Mouse (Mus musculus) left cerebral cortex, adult 18-20 months (tissue): ENCODE results near the gene Grik4. TPM values are rescaled to one million over a fixed set of nuclear protein-coding genes. Genes with fewer than 3 reads are reported as not detected.

Source experiments
- DNase-seq, 2 experiments: peaks; one replicate each; pipeline ENCODE4 v3.0.0; 2021 to 2022; ENCODE audit warnings: low spot score in 2 of 2, mixed read lengths in 1 of 2
- total RNA-seq, 2 experiments: library from RNA; stranded (reverse); gene quantifications; 2 replicates each; pipeline ENCODE4 v1.2.3; 2021

Grik4 gene
- total RNA-seq, 2 experiments from 2014 or later: 17.2 to 18.2 TPM

- no peak for DNase-seq
Observed at GRCm38 (mm10) chr9:42906995-42907394, 37.3 kb downstream of the Grik4 start.

- peak in 1 of 2 experiments; percentile 19 for DNase-seq
Observed at GRCm38 (mm10) chr9:42898091-42898591, 46.2 kb downstream of the Grik4 start.

GRCm38 (mm10) chr9:42897361-42898051 lies 46.8 kb downstream of the Grik4 start:
- peak; percentile 64 to 75 for DNase-seq

GRCm38 (mm10) chr9:42896421-42897210 lies 47.7 kb downstream of the Grik4 start:
- DNase-seq: no peak

GRCm38 (mm10) chr9:42892765-42893164 lies 51.5 kb downstream of the Grik4 start:
- DNase-seq: no peak

GRCm38 (mm10) chr9:42887930-42888329 lies 56.4 kb downstream of the Grik4 start:
- peak in 1 of 2 experiments; percentile 16 for DNase-seq

- DNase-seq: no peak
Observed at GRCm38 (mm10) chr9:42886112-42886766, 58.1 kb downstream of the Grik4 start.

GRCm38 (mm10) chr9:42885566-42885965 lies 58.7 kb downstream of the Grik4 start:
- DNase-seq: no peak

- no peak for DNase-seq
Observed at GRCm38 (mm10) chr9:42885123-42885522, 59.2 kb downstream of the Grik4 start.

GRCm38 (mm10) chr9:42883006-42883759 lies 61.1 kb downstream of the Grik4 start:
- DNase-seq: no peak

- peak; percentile 22 to 52 for DNase-seq
Observed at GRCm38 (mm10) chr9:42882313-42882712, 62.0 kb downstream of the Grik4 start.

- DNase-seq: no peak
Observed at GRCm38 (mm10) chr9:42881040-42881439, 63.3 kb downstream of the Grik4 start.

GRCm38 (mm10) chr9:42878401-42878800 lies 65.9 kb downstream of the Grik4 start:
- no peak for DNase-seq

GRCm38 (mm10) chr9:42872885-42873284 lies 71.4 kb downstream of the Grik4 start:
- DNase-seq: no peak

- DNase-seq: peak in 1 of 2 experiments; percentile 12
Observed at GRCm38 (mm10) chr9:42871681-42872080, 72.6 kb downstream of the Grik4 start.

GRCm38 (mm10) chr9:42870257-42870656 lies 74.0 kb downstream of the Grik4 start:
- DNase-seq: no peak

- no peak for DNase-seq
Observed at GRCm38 (mm10) chr9:42868508-42868907, 75.8 kb downstream of the Grik4 start.

GRCm38 (mm10) chr9:42866650-42867049 lies 77.6 kb downstream of the Grik4 start:
- DNase-seq: no peak

- no peak for DNase-seq
Observed at GRCm38 (mm10) chr9:42865036-42865829, 79.1 kb downstream of the Grik4 start.

GRCm38 (mm10) chr9:42863360-42863759 lies 80.9 kb downstream of the Grik4 start:
- no peak for DNase-seq
